Mouse (Mus musculus) MEL (cell line): Measurements from ENCODE around the gene Vps33a.

Experiments
- CTCF ChIP-seq, 3 experiments: IDR thresholded peaks in 2 of 3; conservative IDR thresholded peaks in 1 of 3; 2 replicates each; pipeline ENCODE4 v1.5.1; 2011 to 2012; ENCODE audit warnings: low read length in 3 of 3, low read depth in 2 of 3, mild to moderate bottlenecking in 2 of 3, improper control_type of control experiment in 1 of 3, inconsistent platforms in 1 of 3, mixed read lengths in 1 of 3, moderate library complexity in 1 of 3; ENCODE audit not compliant: control insufficient read depth in 1 of 3, insufficient read depth in 1 of 3, poor library complexity in 1 of 3, severe bottlenecking in 1 of 3
- ELF1 ChIP-seq: IDR thresholded peaks from 2 replicates; pipeline ENCODE4 v1.6.1; 2014; ENCODE audit warnings: low read depth, mild to moderate bottlenecking, inconsistent platforms, low read length, improper control_type of control experiment, moderate library complexity
- ETS1 ChIP-seq: IDR thresholded peaks from 2 replicates; pipeline ENCODE4 v1.6.1; 2012; ENCODE audit warnings: low read depth, mild to moderate bottlenecking, inconsistent platforms, low read length, improper control_type of control experiment, moderate library complexity
- HCFC1 ChIP-seq: IDR thresholded peaks from 2 replicates; pipeline ENCODE4 v1.6.1; 2012; ENCODE audit warnings: low read depth, mild to moderate bottlenecking, inconsistent platforms, low read length, improper control_type of control experiment, moderate library complexity
- MEF2A ChIP-seq: IDR thresholded peaks from 2 replicates; pipeline ENCODE4 v1.6.1; 2014; ENCODE audit warnings: low read depth, mild to moderate bottlenecking, inconsistent platforms, low read length, improper control_type of control experiment; ENCODE audit not compliant: poor library complexity, insufficient replicate concordance, severe bottlenecking; ENCODE audit errors: extremely low read depth
- NELFE ChIP-seq: IDR thresholded peaks from 2 replicates; pipeline ENCODE4 v1.6.1; 2011; ENCODE audit warnings: low read depth, low read length, improper control_type of control experiment
- POLR2A ChIP-seq, 2 experiments: IDR thresholded peaks; 2 replicates each; pipeline ENCODE4 v1.6.1; 2011 to 2012; ENCODE audit warnings: low read length in 2 of 2, mild to moderate bottlenecking in 2 of 2, control low read depth in 1 of 2, improper control_type of control experiment in 1 of 2, low read depth in 1 of 2, moderate library complexity in 1 of 2; ENCODE audit not compliant: control insufficient read depth in 1 of 2, insufficient read depth in 1 of 2, poor library complexity in 1 of 2
- POLR2AphosphoS5 ChIP-seq: IDR thresholded peaks from 2 replicates; pipeline ENCODE4 v1.6.1; 2012; ENCODE audit warnings: low read depth, borderline replicate concordance, mild to moderate bottlenecking, inconsistent platforms, low read length, moderate library complexity, mixed read lengths
- USF2 ChIP-seq, 2 experiments: IDR thresholded peaks; 2 replicates each; pipeline ENCODE4 v1.6.1; 2011 to 2012; ENCODE audit warnings: improper control_type of control experiment in 2 of 2, low read length in 2 of 2, borderline replicate concordance in 1 of 2, inconsistent platforms in 1 of 2, low read depth in 1 of 2, mild to moderate bottlenecking in 1 of 2; ENCODE audit not compliant: insufficient read depth in 1 of 2
- ZMIZ1 ChIP-seq: IDR thresholded peaks from 2 replicates; pipeline ENCODE4 v1.6.1; 2012; ENCODE audit warnings: low read depth, mild to moderate bottlenecking, inconsistent platforms, low read length, improper control_type of control experiment, moderate library complexity

- TF ChIP-seq ETS1, result no peak
- TF ChIP-seq ELF1, result no peak
- TF ChIP-seq NELFE, result no peak
- TF ChIP-seq HCFC1, result no peak
- no peak for TF ChIP-seq MEF2A
- no peak for TF ChIP-seq POLR2A (IDR thresholded peaks at IDR 0.05; ENCODE audit: control insufficient read depth in 1 of 2, insufficient read depth in 1 of 2, low read depth in 1 of 2, low read length in 2 of 2, poor library complexity in 1 of 2)
- no peak for TF ChIP-seq CTCF (IDR thresholded peaks at IDR 0.05 in 2 of 3, conservative IDR thresholded peaks at IDR 0.05 in 1 of 3; ENCODE audit: control insufficient read depth in 1 of 3, insufficient read depth in 1 of 3, low read depth in 2 of 3, low read length in 3 of 3, poor library complexity in 1 of 3, severe bottlenecking in 1 of 3)
- TF ChIP-seq POLR2AphosphoS5, result no peak
- no peak for TF ChIP-seq ZMIZ1
- TF ChIP-seq USF2 (IDR thresholded peaks at IDR 0.05; ENCODE audit: borderline replicate concordance in 1 of 2, insufficient read depth in 1 of 2, low read depth in 1 of 2, low read length in 2 of 2), result no peak
Measured at GRCm38 (mm10) chr5:123556451-123556850, 16.4 kb downstream of the Vps33a start.
